Mouse (Mus musculus) lung, adult 2 months (tissue): ENCODE data around the gene C1rb.
"Not testable (repeated sequence)": the region's sequence is repeated elsewhere in the genome, so short reads cannot be mapped to it uniquely, and the experiment has no call there.

Experiments
- CTCF ChIP-seq: fragments of 200-500 bp; IDR thresholded peaks from 2 replicates; pipeline ENCODE4 v1.5.1; 2011; ENCODE audit warnings: mild to moderate bottlenecking, low read length, control low read depth; ENCODE audit not compliant: insufficient read depth
- POLR2A ChIP-seq: fragments of 200-500 bp; IDR thresholded peaks from 2 replicates; pipeline ENCODE4 v1.6.1; 2011; ENCODE audit warnings: low read depth, mild to moderate bottlenecking, control low read depth, low read length, borderline replicate concordance; ENCODE audit errors: extremely low read depth

DNA sequence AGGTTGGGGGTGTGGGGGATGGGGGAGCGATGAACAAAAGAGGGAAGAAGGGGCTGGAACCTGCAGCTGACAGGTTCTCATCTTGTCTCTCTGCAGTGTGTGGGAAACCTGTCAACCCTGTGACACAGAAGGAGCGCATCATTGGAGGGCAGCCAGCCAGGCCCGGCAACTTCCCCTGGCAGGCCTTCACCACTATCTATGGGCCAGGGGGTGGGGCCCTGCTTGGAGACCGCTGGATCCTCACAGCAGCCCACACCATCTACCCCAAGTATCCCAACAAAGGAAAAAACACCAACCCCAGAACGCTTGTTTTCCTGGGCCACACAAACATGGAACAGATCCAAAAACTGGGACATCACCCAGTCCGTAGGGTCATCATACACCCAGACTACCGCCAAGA lies 10.1 kb downstream of the C1rb start:
- not testable (repeated sequence) for TF ChIP-seq CTCF, POLR2A
